Mouse (Mus musculus) left cerebral cortex, postnatal 10 days (tissue): Measurements from ENCODE around the gene Tnxb. TPM values are rescaled to one million over a fixed set of nuclear protein-coding genes. Genes with fewer than 3 reads are reported as not detected.
A peak's percentile ranks its signal among the peaks of the same experiment; 100 is the strongest.

Source experiments
- DNase-seq, 2 experiments: peaks; one replicate each; pipeline ENCODE4 v3.0.0; 2021 to 2022; ENCODE audit warnings: low spot score in 2 of 2, mixed read lengths in 1 of 2; ENCODE audit errors: extremely low spot score in 1 of 2
- intact Hi-C: fragments of 180-260 bp; cut with DNase I; formaldehyde crosslinking; loops from one replicate; pipeline ENCODE4 v1.15.1; 2025
- total RNA-seq, 2 experiments: library from RNA; stranded (reverse); gene quantifications; 2 replicates each; pipeline ENCODE4 v1.2.3; 2021

Gene Tnxb
- total RNA-seq, 2 experiments from 2014 or later = 1.7 to 1.8 TPM

DNA sequence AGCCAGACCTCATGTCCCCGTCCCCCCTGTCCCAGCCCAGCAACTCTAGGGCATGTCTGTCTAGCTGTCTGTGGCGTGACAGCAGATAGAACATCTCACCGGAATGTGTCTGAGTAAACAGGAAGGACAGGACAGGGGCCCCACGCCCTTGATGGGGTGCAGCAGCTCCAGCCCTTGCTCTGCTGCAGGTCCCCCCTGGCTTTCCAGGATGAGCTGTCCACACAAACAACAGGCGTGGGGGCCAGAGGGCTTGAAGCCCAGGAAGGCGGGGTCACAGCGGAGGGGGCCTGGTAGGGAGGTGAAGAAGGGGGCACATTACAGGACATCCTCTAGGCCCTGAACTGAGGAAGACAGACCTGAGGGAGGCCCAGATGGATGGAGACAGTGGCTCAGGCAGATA lies 15.2 kb upstream of the Tnxb start:
- intact Hi-C loops = no loop called here

GRCm38 (mm10) chr17:34655581-34655991 lies 14.7 kb upstream of the Tnxb start:
- intact Hi-C loops = no loop called here
- DNase-seq = peak in 1 of 2 experiments; percentile 91

More for the DNA sequence above, 15.2 kb upstream of the Tnxb start:
- DNase-seq = no peak

GRCm38 (mm10) chr17:34656666-34657065 lies 13.7 kb upstream of the Tnxb start:
- DNase-seq = no peak
- intact Hi-C loops = no loop called here

DNA sequence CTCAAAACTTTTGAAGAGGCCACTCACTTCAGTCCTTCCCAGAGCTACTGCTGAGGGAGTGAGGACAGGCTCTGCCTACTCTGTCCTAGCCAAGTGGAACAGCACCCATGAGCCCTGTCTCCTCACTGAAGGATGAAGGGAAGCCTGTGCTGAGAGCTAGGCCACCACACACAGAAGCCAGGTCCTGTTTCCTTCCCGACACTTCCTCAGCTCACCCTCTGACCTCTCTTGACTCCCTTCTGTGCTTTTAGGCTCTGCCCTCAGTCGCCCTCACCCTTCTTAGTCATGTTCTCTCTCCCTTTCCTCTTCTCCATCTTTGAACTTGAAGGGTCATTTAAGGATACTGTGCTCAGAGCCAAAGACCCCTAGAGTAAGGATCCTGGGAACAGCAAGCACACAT lies 13.1 kb upstream of the Tnxb start:
- DNase-seq = no peak
- intact Hi-C loops = no loop called here

- intact Hi-C loops = no loop called here
- no peak for DNase-seq
Measured at GRCm38 (mm10) chr17:34658145-34658544, 12.2 kb upstream of the Tnxb start.

- DNase-seq = no peak
- intact Hi-C loops = no loop called here
Measured at GRCm38 (mm10) chr17:34658591-34658990, 11.7 kb upstream of the Tnxb start.

DNA sequence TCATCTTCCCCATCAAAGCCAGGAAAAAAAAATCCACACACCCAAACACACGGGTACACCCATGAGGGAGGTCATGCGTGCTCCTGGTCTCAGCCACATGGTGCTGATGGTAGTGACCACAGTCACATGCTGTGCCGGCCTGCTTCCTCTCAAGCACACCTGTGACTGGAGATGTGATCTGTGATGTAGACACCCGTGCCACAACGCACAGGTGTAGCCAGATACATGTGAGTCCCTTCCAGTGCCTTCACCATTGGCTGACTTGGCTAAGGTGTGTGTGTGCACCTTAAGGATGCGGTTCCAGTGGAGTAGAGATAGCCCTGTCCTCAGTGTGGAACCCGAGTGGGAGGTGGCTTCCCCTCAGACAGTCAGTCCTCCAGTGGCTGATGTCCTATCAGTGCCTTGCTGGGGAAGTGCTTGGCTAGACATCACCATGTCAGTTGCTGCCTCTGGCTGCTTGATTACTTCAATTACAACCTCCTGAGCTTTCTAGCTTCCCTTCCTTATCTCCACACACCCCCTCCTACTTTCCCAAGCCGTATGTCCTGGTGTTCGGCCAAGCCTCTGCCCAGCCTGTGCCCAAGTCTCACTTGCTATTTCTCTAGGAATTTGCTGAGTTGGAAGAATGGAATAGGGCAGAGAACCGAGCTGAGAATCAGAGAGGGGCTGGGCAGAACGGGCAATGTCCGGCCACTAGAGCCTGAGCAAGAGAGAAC lies 11.0 kb upstream of the Tnxb start:
- intact Hi-C loops = no loop called here
- no peak for DNase-seq

DNA sequence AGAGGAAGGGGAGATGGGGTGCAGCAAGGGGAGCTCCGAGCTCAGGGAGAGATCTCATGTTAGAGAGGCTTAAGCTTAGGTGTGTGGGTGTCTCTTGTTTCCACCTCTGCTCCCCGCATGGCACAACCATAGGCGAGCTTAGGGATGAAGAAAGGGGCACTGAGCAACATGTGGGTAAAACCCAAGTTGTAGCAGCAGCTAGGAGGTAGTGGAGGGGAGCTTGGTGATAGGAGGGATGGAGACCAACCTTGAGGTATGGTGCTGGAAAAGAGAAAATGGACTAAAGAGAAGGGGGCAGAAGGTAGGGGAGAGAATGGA lies 10.5 kb upstream of the Tnxb start:
- intact Hi-C loops = no loop called here
- no peak for DNase-seq

DNA sequence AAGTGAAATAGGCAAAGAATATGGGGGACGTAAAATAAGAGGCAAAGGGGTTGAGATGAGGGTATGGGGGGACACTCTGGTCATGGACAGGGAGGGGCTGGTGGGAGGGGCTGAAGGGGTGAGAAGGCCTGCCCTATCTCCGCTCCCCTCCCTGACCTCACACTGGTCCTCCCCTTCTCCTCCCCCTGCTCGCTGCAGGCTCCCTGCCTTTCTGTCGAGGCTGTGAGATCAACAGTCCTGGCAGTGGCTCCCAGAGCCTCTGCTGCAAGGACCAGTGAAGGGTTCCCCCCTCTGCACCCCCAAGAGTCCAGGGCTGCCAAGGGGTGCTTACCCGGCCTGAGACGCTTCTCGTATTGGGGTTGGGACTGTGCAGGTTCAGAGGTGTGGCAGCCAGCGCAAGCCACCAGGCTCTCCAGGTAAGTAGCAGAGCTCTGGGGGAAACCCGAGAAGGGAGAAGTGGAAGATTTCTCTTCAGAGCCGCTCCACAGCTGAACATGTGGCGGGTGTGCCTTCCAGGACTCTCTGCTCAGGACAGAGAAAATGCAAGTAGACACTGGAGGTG lies 10.0 kb upstream of the Tnxb start:
- intact Hi-C loops = no loop called here

GRCm38 (mm10) chr17:34661121-34661591 lies 9.2 kb upstream of the Tnxb start:
- DNase-seq = peak in 1 of 2 experiments; percentile 67
- intact Hi-C loops = no loop called here

More for the DNA sequence above, 10.0 kb upstream of the Tnxb start:
- DNase-seq = no peak

DNA sequence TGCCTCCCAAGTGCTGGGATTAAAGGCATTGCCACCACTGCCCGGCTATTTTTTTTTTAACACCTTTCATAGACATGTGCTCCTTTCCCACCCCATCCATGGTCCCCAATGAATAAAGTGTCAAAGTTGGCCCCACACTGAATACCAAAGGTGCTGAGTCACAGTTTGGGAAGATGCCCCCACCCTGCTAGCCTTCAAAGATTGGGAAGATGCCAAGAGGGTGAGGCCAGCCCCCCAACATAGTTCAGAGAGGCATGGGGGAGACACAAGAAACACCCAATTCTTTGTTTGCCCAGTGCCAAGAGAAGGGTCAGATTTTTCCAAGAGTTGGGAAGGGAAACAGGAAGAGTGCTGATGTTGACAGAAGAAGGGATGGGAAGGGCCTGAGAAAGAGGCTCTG lies 7.9 kb upstream of the Tnxb start:
- intact Hi-C loops = no loop called here

GRCm38 (mm10) chr17:34662978-34663377 lies 7.4 kb upstream of the Tnxb start:
- DNase-seq = no peak
- intact Hi-C loops = no loop called here

More for the DNA sequence above, 7.9 kb upstream of the Tnxb start:
- no peak for DNase-seq

DNA sequence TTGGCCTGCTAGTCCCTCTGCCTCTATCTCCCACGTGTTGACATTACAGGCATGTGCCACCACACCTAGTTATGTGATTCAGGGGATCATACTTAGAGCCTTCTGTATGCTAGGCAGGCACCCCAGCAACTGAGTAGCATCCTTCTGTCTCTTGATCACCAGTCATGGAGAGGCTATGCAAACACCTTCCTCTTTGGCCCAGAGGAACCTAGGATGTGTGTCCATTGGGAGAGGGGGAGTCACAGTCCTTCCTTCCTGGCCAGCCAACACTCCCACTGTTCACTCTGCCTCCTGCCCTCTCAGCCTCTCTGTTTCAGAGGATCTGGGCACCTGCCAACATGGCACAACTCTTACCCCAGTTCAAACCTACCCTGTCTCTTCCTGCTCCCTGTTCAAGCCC lies 6.8 kb upstream of the Tnxb start:
- DNase-seq = no peak
- intact Hi-C loops = no loop called here

GRCm38 (mm10) chr17:34664472-34664871 lies 5.9 kb upstream of the Tnxb start:
- DNase-seq = no peak
- intact Hi-C loops = no loop called here

- no peak for DNase-seq
- intact Hi-C loops = no loop called here
Measured at GRCm38 (mm10) chr17:34671151-34672066, 1.1 kb downstream of the Tnxb start.

GRCm38 (mm10) chr17:34672246-34672792 lies 2.0 kb downstream of the Tnxb start:
- intact Hi-C loops = no loop called here

DNA sequence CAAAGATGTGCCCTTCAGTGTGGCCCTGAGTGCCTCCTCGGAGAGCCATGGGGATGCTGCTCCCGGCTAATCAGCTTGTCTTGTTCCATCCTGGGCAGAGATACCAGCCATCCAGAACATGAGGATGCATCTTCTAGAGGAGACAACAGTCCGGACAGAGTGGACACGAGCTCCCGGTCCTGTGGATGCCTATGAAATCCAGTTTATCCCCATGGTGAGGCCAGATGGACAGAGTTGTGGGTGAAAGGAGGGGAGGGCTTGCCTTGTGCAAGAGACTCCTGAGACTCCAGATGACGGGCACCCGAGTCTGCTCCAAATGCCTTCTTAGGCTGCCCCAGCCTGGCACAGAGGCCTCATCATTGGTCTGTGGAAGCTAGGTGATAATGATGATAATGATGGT lies 2.8 kb downstream of the Tnxb start:
- intact Hi-C loops = no loop called here
- no peak for DNase-seq

More at GRCm38 (mm10) chr17:34672246-34672792, 2.0 kb downstream of the Tnxb start:
- DNase-seq = no peak

DNA sequence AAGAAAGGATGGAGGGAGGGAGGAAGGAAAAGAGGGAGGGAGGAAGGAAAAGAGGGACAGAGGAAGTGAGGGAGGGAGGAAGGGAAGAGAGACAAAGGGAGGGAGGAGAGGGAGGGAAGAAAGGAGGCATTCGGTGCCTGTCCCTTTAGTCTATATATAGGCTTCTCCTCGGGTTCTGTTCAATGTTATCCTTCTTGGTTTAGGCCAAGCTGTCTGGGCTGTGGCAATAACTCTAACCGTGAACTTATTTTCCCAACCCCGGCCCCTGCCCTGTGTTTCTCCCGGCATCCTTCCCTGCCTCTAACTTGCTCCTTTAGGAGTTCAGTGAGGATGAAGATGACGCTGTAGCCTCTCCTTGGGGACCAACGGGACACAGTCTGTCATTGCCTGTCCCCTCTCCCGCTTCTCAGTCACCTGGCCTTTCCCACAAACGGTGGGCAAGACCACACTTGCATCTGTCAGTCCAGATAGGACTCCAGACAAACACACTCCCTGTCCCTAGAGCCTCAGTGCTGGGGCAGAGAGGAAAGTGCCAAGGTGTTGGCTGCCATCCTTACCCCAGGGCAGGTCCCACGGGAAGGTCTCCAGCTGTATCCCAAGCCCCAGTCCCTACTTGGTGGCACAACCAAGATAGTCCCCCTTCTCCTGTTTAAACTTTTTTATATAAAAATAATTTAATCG lies 4.3 kb downstream of the Tnxb start:
- no peak for DNase-seq
- intact Hi-C loops = no loop called here
